Mouse (Mus musculus): ENCODE measurements around the gene Tnfsf12.

GRCm38 (mm10) chr11:69684128-69684745 is 11.4 kb downstream of the Tnfsf12 start:
- no peak for TF ChIP-seq MAX (IDR thresholded peaks at IDR 0.05; ENCODE audit: low read depth)
- no peak for TF ChIP-seq POLR2A (IDR thresholded peaks at IDR 0.05; ENCODE audit: insufficient read length, low read depth)
